Mouse (Mus musculus) intestine, postnatal 0 days (tissue): ENCODE measurements around the gene Npc1l1. TPM values are rescaled to one million over a fixed set of nuclear protein-coding genes. Genes with fewer than 3 reads are reported as not detected.

Source experiments
- ATAC-seq: fragments of 200-750 bp; cut with Nextera tagmentation; 2 replicates; pipeline ENCODE4 v1.8.0; 2017; ENCODE audit warnings: mild to moderate bottlenecking, moderate TSS enrichment, moderate library complexity
- H3K27ac ChIP-seq: fragments of 300-500 bp; sonication (generic); 2 replicates; pipeline ENCODE4 v1.5.1; 2014; ENCODE audit warnings: mild to moderate bottlenecking, low read depth, low read length, moderate library complexity
- H3K27me3 ChIP-seq: fragments of 300-500 bp; sonication (generic); replicated peaks from 2 replicates; pipeline ENCODE4 v1.6.1; 2014; ENCODE audit warnings: low read length, mixed read lengths; ENCODE audit not compliant: control insufficient read depth, insufficient read depth
- H3K36me3 ChIP-seq: fragments of 300-500 bp; sonication (generic); 2 replicates; pipeline ENCODE4 v1.6.1; 2014; ENCODE audit warnings: mild to moderate bottlenecking, moderate library complexity; ENCODE audit not compliant: control insufficient read depth, insufficient read depth
- H3K4me1 ChIP-seq: fragments of 300-500 bp; sonication (generic); replicated peaks from 2 replicates; pipeline ENCODE4 v1.6.1; 2014; ENCODE audit warnings: antibody characterized with exemption, low read length, mixed read lengths; ENCODE audit not compliant: control insufficient read depth, insufficient read depth
- H3K4me2 ChIP-seq: fragments of 300-500 bp; sonication (generic); replicated peaks from 2 replicates; pipeline ENCODE4 v1.6.1; 2014; ENCODE audit warnings: low read depth, mild to moderate bottlenecking, moderate library complexity
- H3K4me3 ChIP-seq: fragments of 300-500 bp; sonication (generic); 2 replicates; pipeline ENCODE4 v1.5.1; 2014; ENCODE audit warnings: low read depth, low read length
- H3K9ac ChIP-seq: fragments of 300-500 bp; sonication (generic); 2 replicates; pipeline ENCODE4 v1.6.1; 2014; ENCODE audit warnings: mild to moderate bottlenecking, low read depth, low read length
- H3K9me3 ChIP-seq: fragments of 300-500 bp; sonication (generic); 2 replicates; pipeline ENCODE4 v1.6.1; 2016; ENCODE audit warnings: mixed run types; ENCODE audit not compliant: control insufficient read depth
- CTCF ChIP-seq: sonication (generic); IDR thresholded peaks from 2 replicates; pipeline ENCODE4 v1.5.1; 2016; ENCODE audit warnings: low read depth, mild to moderate bottlenecking, control low read depth, antibody characterized with exemption, moderate library complexity
- WGBS: fragments of 180-500 bp; shearing (Covaris S2); extraction: QIAGEN DNeasy Blood & Tissue Kit; methylation state at CpG from one replicate; pipeline ENCODE4 v1.1.7; 2014; 5-methylcytosine and 5-hydroxymethylcytosine counted together
- polyA plus RNA-seq: library from polyadenylated mRNA; unstranded; fragments of >200 nt; fragmentation: Nextera tagmentation; extraction: Ambion mirVana; gene quantifications from 2 replicates; pipeline ENCODE4 v1.2.1, GENCODE M21; 2015

The Npc1l1 gene
- polyA plus RNA-seq, 1 experiment from 2014 or later: 70.7 TPM

GRCm38 (mm10) chr11:6163706-6164105, 66.2 kb downstream of the Npc1l1 start:
- WGBS: 92% methylated on average over 12 of the region's 12 CpGs
- ATAC-seq: no peak
- Histone ChIP-seq H3K9ac (no peak overlapping the region), H3K4me2 (no peak overlapping the region), H3K4me3 (no peak overlapping the region), H3K27ac (no peak overlapping the region), H3K27me3 (no peaks in the 10 kb centered on the region), H3K9me3 (no peaks in the 10 kb centered on the region), H3K4me1 (no peaks in the 10 kb centered on the region), H3K36me3 (no peaks in the 10 kb centered on the region)
- TF ChIP-seq CTCF: no peak

DNA sequence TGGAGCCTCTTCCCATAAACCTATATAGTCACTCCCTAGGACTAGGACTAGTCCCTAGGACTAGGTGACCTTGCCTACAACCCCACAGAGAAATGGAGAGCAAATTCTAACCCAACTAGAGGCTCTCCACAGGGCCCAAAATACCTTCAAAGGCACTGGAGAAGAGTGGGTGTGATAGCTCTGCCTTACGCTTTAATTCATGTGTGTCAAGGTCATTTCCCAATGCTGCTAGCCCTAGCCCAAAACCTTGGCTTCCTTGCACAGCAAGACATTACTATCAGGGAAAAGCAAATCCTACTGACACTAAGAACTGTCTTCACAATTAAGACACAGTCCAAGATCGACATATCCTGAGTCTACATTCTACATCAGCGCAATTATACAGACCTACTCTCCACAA, 66.9 kb downstream of the Npc1l1 start:
- Histone ChIP-seq H3K4me2 (no peak overlapping the region), H3K27ac (no peak overlapping the region), H3K4me1 (no peaks in the 10 kb centered on the region), H3K9ac (no peak overlapping the region), H3K9me3 (no peaks in the 10 kb centered on the region), H3K27me3 (no peaks in the 10 kb centered on the region), H3K36me3 (no peaks in the 10 kb centered on the region), H3K4me3 (no peak overlapping the region)
- 96% methylated on average over 3 of the region's 3 CpGs for WGBS
- TF ChIP-seq CTCF: no peak
- no peak for ATAC-seq

DNA sequence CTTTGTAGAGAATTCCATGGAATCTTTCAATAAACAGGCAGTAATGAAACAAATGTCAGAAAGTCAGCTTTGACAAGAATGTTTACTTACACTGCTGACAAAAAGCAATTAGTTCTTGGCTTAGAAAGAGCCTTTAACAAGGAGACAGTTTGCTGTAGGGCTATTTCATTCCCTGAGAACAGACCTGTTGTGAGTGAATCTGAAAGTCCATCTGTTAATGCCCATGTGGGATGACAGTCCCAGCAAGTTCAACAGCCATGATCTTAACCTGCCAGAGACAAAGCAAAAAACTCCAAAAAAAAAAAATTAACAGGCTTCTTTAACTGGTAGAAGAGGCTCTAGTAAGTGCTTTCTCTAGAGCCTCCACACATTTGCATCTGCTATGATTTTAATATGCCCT, 68.4 kb downstream of the Npc1l1 start:
- ATAC-seq: no peak
- Histone ChIP-seq H3K9me3 (no peaks in the 10 kb centered on the region), H3K9ac (no peak overlapping the region), H3K27me3 (no peaks in the 10 kb centered on the region), H3K36me3 (no peaks in the 10 kb centered on the region), H3K4me3 (no peak overlapping the region), H3K4me1 (no peaks in the 10 kb centered on the region), H3K4me2 (no peak overlapping the region), H3K27ac (no peak overlapping the region)
- no peak for TF ChIP-seq CTCF

Other genes starting within 250 kb of the Npc1l1 start
- gene Camk2b, start 163.8 kb downstream of the Npc1l1 start, polyA plus RNA-seq: 11.9 and 12.1 TPM in 2 replicates
- gene A730071L15Rik, start 30.1 kb downstream of the Npc1l1 start, polyA plus RNA-seq: 0.41 and 0.74 TPM in 2 replicates
- gene Nudcd3, start 29.7 kb downstream of the Npc1l1 start, polyA plus RNA-seq: 17.2 and 20.0 TPM in 2 replicates
- 36.3 and 39.7 TPM in 2 replicates for gene Ddx56, start 37.6 kb upstream of the Npc1l1 start, polyA plus RNA-seq
- 198 and 203 TPM in 2 replicates for gene Tmed4, start 44.7 kb upstream of the Npc1l1 start, polyA plus RNA-seq
- gene Ogdh, start 61.5 kb upstream of the Npc1l1 start, polyA plus RNA-seq: 141 and 148 TPM in 2 replicates
- gene Zmiz2, start 158.9 kb upstream of the Npc1l1 start, polyA plus RNA-seq: 7.8 and 8.0 TPM in 2 replicates
- 3,711 and 4,178 TPM in 2 replicates for gene Ppia, start 185.3 kb upstream of the Npc1l1 start, polyA plus RNA-seq
- 343 and 346 TPM in 2 replicates for gene H2afv, start 214.3 kb upstream of the Npc1l1 start, polyA plus RNA-seq
- gene Purb, start 245.8 kb upstream of the Npc1l1 start, polyA plus RNA-seq: 21.6 and 25.1 TPM in 2 replicates